Mouse (Mus musculus): ENCODE measurements around the gene 1700017N19Rik.

The 1700017N19Rik gene

GRCm38 (mm10) chr10:100590323-100590722 is at the start of gene 1700017N19Rik, which contains the start of gene 4930430F08Rik:
TSS of gene 1700017N19Rik (plus strand) at chr10:100590484.
TSS of gene 4930430F08Rik (minus strand) at chr10:100590423.
- DNase-seq (ENCODE audit: low spot score), result no peak

- DNase-seq (ENCODE audit: low spot score), result no peak
Measured at GRCm38 (mm10) chr10:100556566-100557175, 33.6 kb upstream of the 1700017N19Rik start.

- DNase-seq (ENCODE audit: low spot score), result peak; percentile 47
Measured at GRCm38 (mm10) chr10:100560194-100560883, 29.9 kb upstream of the 1700017N19Rik start.

GRCm38 (mm10) chr10:100564112-100564511 is 26.2 kb upstream of the 1700017N19Rik start:
- no peak for DNase-seq (ENCODE audit: low spot score)

- DNase-seq (ENCODE audit: low spot score), result peak; percentile 67
Measured at GRCm38 (mm10) chr10:100571707-100572106, 18.6 kb upstream of the 1700017N19Rik start.

GRCm38 (mm10) chr10:100574505-100575149 is 15.7 kb upstream of the 1700017N19Rik start:
- DNase-seq (ENCODE audit: low spot score), result peak; percentile 69

GRCm38 (mm10) chr10:100575294-100575693 is 15.0 kb upstream of the 1700017N19Rik start:
- no peak for DNase-seq (ENCODE audit: low spot score)

- DNase-seq (ENCODE audit: low spot score), result no peak
Measured at GRCm38 (mm10) chr10:100584178-100584577, 6.1 kb upstream of the 1700017N19Rik start.

GRCm38 (mm10) chr10:100588524-100588923 is 1.8 kb upstream of the 1700017N19Rik start:
- no peak for DNase-seq (ENCODE audit: low spot score)

GRCm38 (mm10) chr10:100588932-100589388 is 1.3 kb upstream of the 1700017N19Rik start:
- peak; percentile 91 for DNase-seq (ENCODE audit: low spot score)

- DNase-seq (ENCODE audit: low spot score), result no peak
Measured at GRCm38 (mm10) chr10:100598339-100598738, 8.1 kb downstream of the 1700017N19Rik start.

- no peak for DNase-seq (ENCODE audit: low spot score)
Measured at GRCm38 (mm10) chr10:100603511-100603910, 13.2 kb downstream of the 1700017N19Rik start.

GRCm38 (mm10) chr10:100604254-100604653 is 14.0 kb downstream of the 1700017N19Rik start:
- no peak for DNase-seq (ENCODE audit: low spot score)

GRCm38 (mm10) chr10:100617233-100617903 is 27.1 kb downstream of the 1700017N19Rik start:
- no peak for DNase-seq (ENCODE audit: low spot score)

- DNase-seq (ENCODE audit: low spot score), result no peak
Measured at GRCm38 (mm10) chr10:100619474-100619873, 29.2 kb downstream of the 1700017N19Rik start.

- no peak for DNase-seq (ENCODE audit: low spot score)
Measured at GRCm38 (mm10) chr10:100620040-100620439, 29.8 kb downstream of the 1700017N19Rik start.

GRCm38 (mm10) chr10:100622494-100622893 is 32.2 kb downstream of the 1700017N19Rik start:
- no peak for DNase-seq (ENCODE audit: low spot score)

- peak; percentile 49 for DNase-seq (ENCODE audit: low spot score)
Measured at GRCm38 (mm10) chr10:100629762-100630438, 39.6 kb downstream of the 1700017N19Rik start.

- DNase-seq (ENCODE audit: low spot score), result no peak
Measured at GRCm38 (mm10) chr10:100642887-100643286, 52.6 kb downstream of the 1700017N19Rik start.

- DNase-seq (ENCODE audit: low spot score), result no peak
Measured at GRCm38 (mm10) chr10:100645331-100645935, 55.1 kb downstream of the 1700017N19Rik start.

GRCm38 (mm10) chr10:100654183-100654582 is 63.9 kb downstream of the 1700017N19Rik start:
- no peak for DNase-seq (ENCODE audit: low spot score)
